Mouse (Mus musculus) bone marrow macrophage, adult 2 months (primary cell): ENCODE results near the gene Nrxn1. TPM values are rescaled to one million over a fixed set of nuclear protein-coding genes. Genes with fewer than 3 reads are reported as not detected.

Experiments
- H3K27ac ChIP-seq: 2 replicates; pipeline ENCODE4 v1.5.1; 2012; ENCODE audit warnings: low read depth, low read length; ENCODE audit not compliant: insufficient read depth
- H3K4me1 ChIP-seq: 2 replicates; pipeline ENCODE4 v1.6.1; 2012; ENCODE audit warnings: low read length; ENCODE audit not compliant: control insufficient read depth, insufficient read depth
- H3K4me3 ChIP-seq: 2 replicates; pipeline ENCODE4 v1.5.1; 2012; ENCODE audit warnings: mild to moderate bottlenecking, low read length, moderate library complexity; ENCODE audit not compliant: insufficient read depth
- CTCF ChIP-seq: IDR thresholded peaks from 2 replicates; pipeline ENCODE4 v1.5.1; 2012; ENCODE audit warnings: low read depth, mild to moderate bottlenecking, low read length, moderate library complexity
- POLR2A ChIP-seq: IDR thresholded peaks from 2 replicates; pipeline ENCODE4 v1.6.1; 2012; ENCODE audit warnings: mild to moderate bottlenecking, low read depth, low read length, borderline replicate concordance
- polyA plus RNA-seq: library from polyadenylated mRNA; stranded (reverse); fragments of >200 nt; gene quantifications from 2 replicates; pipeline ENCODE4 v1.2.4, GENCODE M21; 2012; ENCODE audit not compliant: missing spikeins, insufficient read depth, insufficient read length

Nrxn1 gene
- polyA plus RNA-seq, 1 experiment: not detected

DNA sequence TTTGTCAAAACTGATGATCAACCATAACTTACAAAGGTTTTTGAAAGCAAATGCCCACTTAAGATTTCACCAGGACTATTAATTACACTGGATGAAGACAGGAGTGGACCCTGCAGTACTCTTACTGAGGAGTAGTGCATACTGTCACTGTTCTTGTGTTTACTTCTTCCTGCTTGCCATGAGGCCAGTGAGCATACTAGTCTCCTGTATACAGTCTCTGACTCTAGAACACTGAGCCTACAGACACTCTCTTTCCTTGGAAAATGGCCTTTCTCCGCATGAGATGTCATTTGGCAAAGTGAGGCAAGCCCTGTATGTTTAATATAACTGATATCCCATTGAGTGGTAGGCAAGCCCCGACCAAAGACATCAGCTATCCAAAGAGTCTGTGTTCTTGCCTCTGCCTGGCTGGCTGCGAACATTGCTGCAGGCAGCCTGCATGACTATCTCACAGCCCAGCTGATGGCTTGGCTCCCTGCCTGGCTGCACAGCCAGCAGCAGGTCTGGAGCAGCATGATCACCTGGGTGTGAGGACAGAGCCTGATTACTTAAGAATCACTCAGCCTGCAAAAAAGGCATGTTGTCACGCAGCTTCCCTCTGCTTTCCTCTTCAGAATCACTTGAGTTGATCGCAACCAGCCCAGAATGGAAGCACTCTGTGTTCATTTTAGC lies 1085.3 kb downstream of the Nrxn1 start:
- H3K4me1 ChIP-seq: no peaks in the 10 kb centered on the region
- H3K4me3 ChIP-seq: no peak overlapping the region
- no peak overlapping the region for H3K27ac ChIP-seq
- no peak for TF ChIP-seq CTCF
- no peak for TF ChIP-seq POLR2A

DNA sequence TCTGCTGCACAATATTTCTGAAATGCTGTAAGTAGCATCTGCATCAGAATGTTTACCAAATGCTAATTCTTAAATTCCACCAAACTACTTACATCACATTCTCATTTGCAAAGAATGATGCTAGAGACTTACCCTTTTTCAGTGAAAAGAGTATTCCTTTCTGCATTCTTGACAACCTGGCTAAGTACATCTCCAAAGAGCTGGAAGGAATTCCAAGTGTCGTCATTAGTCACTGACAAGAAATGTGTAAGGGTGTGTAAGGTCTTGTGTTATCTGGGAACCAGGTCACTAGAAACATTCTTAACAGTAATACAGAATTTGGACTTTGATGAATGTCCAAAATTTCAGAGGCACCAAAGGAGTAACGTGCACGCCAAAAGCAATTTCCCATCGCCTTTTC lies 1102.2 kb downstream of the Nrxn1 start:
- TF ChIP-seq POLR2A: no peak
- no peak for TF ChIP-seq CTCF
- H3K4me3 ChIP-seq: no peak overlapping the region
- H3K27ac ChIP-seq: no peak overlapping the region
- no peaks in the 10 kb centered on the region for H3K4me1 ChIP-seq
